ENCODE assay signal across 8 mouse cellular contexts in genomic region chrX:56537162-56537561, GRCm38 (mm10). TPM values are rescaled to one million over a fixed set of nuclear protein-coding genes. Genes with fewer than 3 reads are reported as not detected.
DNase-seq lines count a peak whose midpoint lies in the region; ATAC-seq and TF ChIP-seq lines count a peak whose summit lies in the region.

No protein-coding gene starts in this region.

- peak; percentile 13 for DNase-seq in adrenal gland, postnatal 10 days
- no peak for DNase-seq in adrenal gland, adult 8-10 months
- DNase-seq in layer of hippocampus, adult 2 months (ENCODE audit: low spot score in 2 of 2): peak; percentile 9 to 35
- DNase-seq in layer of hippocampus, adult 9-11 months: no peak
- peak; percentile 1 for DNase-seq in c-Kit-positive CD71-negative TER-119-negative erythroid progenitor cells, embryonic 14.5 days (ENCODE audit: low read depth)
- peak; percentile 32 for DNase-seq in kidney, postnatal 14 days
- peak; percentile 20 for DNase-seq in mesoderm, embryonic 11.5 days (ENCODE audit: low read depth, low spot score)

- TF ChIP-seq CTCF in layer of hippocampus, adult 2 months (conservative IDR thresholded peaks at IDR 0.05): peak; percentile 71

- no peak for ATAC-seq in erythroblast, adult 5-6 weeks (replicated peaks; ENCODE audit: low FRiP score, poor library complexity, severe bottlenecking)

- H3K27ac ChIP-seq in layer of hippocampus, adult 2 months: no peak overlapping the region

- H3K4me3 ChIP-seq in layer of hippocampus, adult 2 months: no peak overlapping the region

RNA-seq across cellular contexts. Expression of gene Gm648, which starts 12.2 kb away (rescaled TPM):
- not detected for total RNA-seq in adrenal gland, postnatal 10 days (2021)
- not detected for total RNA-seq in adrenal gland, adult 8-10 months (2022)
- total RNA-seq in layer of hippocampus, adult 2 months (2021): not detected
- not detected in 2 replicates for total RNA-seq in erythroblast, adult 5-6 weeks (2015; ENCODE audit: low replicate concordance)
- total RNA-seq in erythroblast, adult 5-6 weeks (2017; ENCODE audit: low replicate concordance): 0.84 TPM in 1 of 2 replicates, not detected in the other

RNA-seq across cellular contexts. Expression of gene Gm10477, which starts 12.6 kb away (rescaled TPM):
- total RNA-seq in adrenal gland, postnatal 10 days (2021): not detected
- total RNA-seq in adrenal gland, adult 8-10 months (2022): not detected
- not detected for total RNA-seq in layer of hippocampus, adult 2 months (2021)
- total RNA-seq in erythroblast, adult 5-6 weeks (2015; ENCODE audit: low replicate concordance): not detected in 2 replicates
- total RNA-seq in erythroblast, adult 5-6 weeks (2017; ENCODE audit: low replicate concordance): 44.9 TPM in 1 of 2 replicates, not detected in the other

Comparison
In these comparisons a context has a peak if more than half of its experiments do, and no peak if none do; other contexts are left out.
1. DNase-seq: peak in adrenal gland, postnatal 10 days (single experiment), layer of hippocampus, adult 2 months (2 of 2), c-Kit-positive CD71-negative TER-119-negative erythroid progenitor cells, embryonic 14.5 days (single experiment), kidney, postnatal 14 days (single experiment) and mesoderm, embryonic 11.5 days (single experiment); none in adrenal gland, adult 8-10 months (single experiment) and layer of hippocampus, adult 9-11 months (single experiment).